7 mouse cellular contexts compared by ENCODE assay signal in the genomic region with DNA sequence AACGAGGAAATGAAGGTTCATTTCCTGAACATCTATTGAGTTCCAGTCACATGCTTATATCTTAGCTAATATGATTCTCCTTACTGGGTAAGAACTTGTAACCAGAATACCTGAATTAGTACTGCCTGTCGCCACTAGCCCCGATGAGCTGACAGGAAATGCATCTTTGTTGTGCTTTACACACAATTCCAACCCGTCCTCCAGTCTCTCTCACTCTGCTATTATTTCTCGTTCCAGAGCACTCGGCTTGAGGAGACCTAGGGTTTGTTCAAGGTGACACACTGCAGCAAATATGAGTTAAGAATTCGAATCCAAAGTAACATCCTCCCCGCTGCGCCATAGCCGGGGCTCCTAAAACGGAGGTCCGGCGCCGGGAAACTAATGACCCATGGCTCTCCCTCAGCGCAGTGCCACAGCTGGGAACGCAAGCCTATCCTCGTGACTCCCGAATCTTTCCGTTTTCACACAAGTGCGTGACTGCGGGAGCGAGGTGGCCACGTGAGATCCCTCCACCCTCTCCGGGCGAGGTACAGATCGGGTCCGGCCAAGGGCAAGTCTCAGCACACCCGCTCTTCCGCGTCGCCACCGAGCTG. TPM values are rescaled to one million over a fixed set of nuclear protein-coding genes. Genes with fewer than 3 reads are reported as not detected.
DNase-seq lines count a peak whose midpoint lies in the region; ATAC-seq and TF ChIP-seq lines count a peak whose summit lies in the region.

No protein-coding gene starts in this region.

- peak overlapping the region; percentile 96 for H3K4me3 ChIP-seq in testis, adult 2 months (ENCODE audit: control insufficient read depth, low read depth, low read length)
- peak overlapping the region; percentile 65 for H3K4me3 ChIP-seq in hindbrain, postnatal 0 days (ENCODE audit: low read length)
- peak overlapping the region; percentile 64 for H3K4me3 ChIP-seq in midbrain, embryonic 16.5 days (ENCODE audit: low read depth, low read length)

- no peak for DNase-seq in testis, postnatal 14 days (ENCODE audit: low spot score)
- peak; percentile 59 for DNase-seq in embryo, embryonic 11 days
- peak; percentile 70 for DNase-seq in hindbrain, postnatal 0 days (ENCODE audit: low spot score)
- DNase-seq in right cerebral cortex, postnatal 4 days, result no peak
- DNase-seq in adrenal gland, adult 2 months, result no peak

- H3K9ac ChIP-seq in hindbrain, postnatal 0 days (replicated peaks; ENCODE audit: low read length), result peak overlapping the region; percentile 81
- peak overlapping the region; percentile 74 for H3K9ac ChIP-seq in midbrain, embryonic 16.5 days (ENCODE audit: low read depth, low read length)

- peaks cover 4% of the 10 kb centered on the region for H3K4me1 ChIP-seq in testis, adult 2 months (ENCODE audit: control insufficient read depth, insufficient read depth, low read length)
- H3K4me1 ChIP-seq in hindbrain, postnatal 0 days (ENCODE audit: insufficient read depth, low read length), result peaks cover 7% of the 10 kb centered on the region
- H3K4me1 ChIP-seq in midbrain, embryonic 16.5 days (ENCODE audit: control insufficient read depth, insufficient read depth, low read length), result peaks cover 26% of the 10 kb centered on the region

- H3K4me2 ChIP-seq in hindbrain, postnatal 0 days (ENCODE audit: low read depth, low read length), result peak overlapping the region; percentile 90
- H3K4me2 ChIP-seq in midbrain, embryonic 16.5 days (ENCODE audit: low read length), result peak overlapping the region; percentile 67

- peak overlapping the region; percentile 61 for H3K27ac ChIP-seq in testis, adult 2 months (ENCODE audit: control insufficient read depth, insufficient read depth, low read depth, low read length)
- H3K27ac ChIP-seq in hindbrain, postnatal 0 days, result peak overlapping the region; percentile 95
- H3K27ac ChIP-seq in midbrain, embryonic 16.5 days (ENCODE audit: low read length), result peak overlapping the region; percentile 95

- H3K27me3 ChIP-seq in testis, adult 2 months (ENCODE audit: control insufficient read depth, insufficient read depth, low read length), result no peaks in the 10 kb centered on the region
- no peaks in the 10 kb centered on the region for H3K27me3 ChIP-seq in hindbrain, postnatal 0 days (ENCODE audit: insufficient read depth, low read length)
- no peaks in the 10 kb centered on the region for H3K27me3 ChIP-seq in midbrain, embryonic 16.5 days (ENCODE audit: control insufficient read depth, insufficient read depth, low read depth, low read length)

- no peak; the same call in 1 of the 2 replicates for TF ChIP-seq POLR2A in testis, adult 2 months (IDR thresholded peaks at IDR 0.05; ENCODE audit: control insufficient read depth, low read depth, low read length)

- no peak for TF ChIP-seq CTCF in testis, adult 2 months (IDR thresholded peaks at IDR 0.05; ENCODE audit: control insufficient read depth, insufficient read depth, insufficient replicate concordance, low read depth, low read length)
- TF ChIP-seq CTCF in hindbrain, postnatal 0 days (IDR thresholded peaks at IDR 0.05; ENCODE audit: low read depth), result no peak

- 1% methylated on average over 32 of the region's 32 CpGs for WGBS in hindbrain, postnatal 0 days
- WGBS in midbrain, embryonic 16.5 days, result 1% methylated on average over 32 of the region's 32 CpGs

- H3K36me3 ChIP-seq in testis, adult 2 months (ENCODE audit: control insufficient read depth, insufficient read depth, low read length), result no peaks in the 10 kb centered on the region
- peaks cover 4% of the 10 kb centered on the region; the same call in 1 of the 2 replicates for H3K36me3 ChIP-seq in hindbrain, postnatal 0 days (ENCODE audit: insufficient read depth, low read length)
- peaks cover 7% of the 10 kb centered on the region; the same call in 1 of the 2 replicates for H3K36me3 ChIP-seq in midbrain, embryonic 16.5 days (ENCODE audit: control insufficient read depth, insufficient read depth, low read length)

- H3K9me3 ChIP-seq in hindbrain, postnatal 0 days (ENCODE audit: low read length), result no peaks in the 10 kb centered on the region
- H3K9me3 ChIP-seq in midbrain, embryonic 16.5 days (replicated peaks; ENCODE audit: control insufficient read depth, low read length, poor library complexity, severe bottlenecking), result no peaks in the 10 kb centered on the region

- peak; percentile 83; the same call in 1 of the 2 replicates for ATAC-seq in hindbrain, postnatal 0 days
- ATAC-seq in midbrain, embryonic 16.5 days, result peak; percentile 79

RNA-seq across cellular contexts. Expression of gene Slc20a1, which starts 0.6 kb away (rescaled TPM):
- 10.8 and 14.9 TPM in 2 replicates for polyA plus RNA-seq in testis, adult 2 months (2012; rRNA removed)
- total RNA-seq in hindbrain, postnatal 0 days (2014; rRNA removed), result 63.0 and 63.5 TPM in 2 replicates
- polyA plus RNA-seq in hindbrain, postnatal 0 days (2015; fragmentation: Nextera tagmentation; extraction: Ambion mirVana), result 40.6 and 41.6 TPM in 2 replicates
- polyA plus RNA-seq in midbrain, embryonic 16.5 days (2015; fragmentation: Nextera tagmentation; extraction: Ambion mirVana), result 64.5 and 67.6 TPM in 2 replicates
- total RNA-seq in adrenal gland, adult 2 months (2021), result 10 to 100 TPM; 12.4 to 14.1 TPM
- 6.8 and 9.4 TPM in 2 replicates for polyA plus RNA-seq in adrenal gland, adult 2 months (2012; rRNA removed)

Comparison
In these comparisons a context has a peak if more than half of its experiments do, and no peak if none do; other contexts are left out.
1. DNase-seq: peak in embryo, embryonic 11 days (single experiment) and hindbrain, postnatal 0 days (single experiment); none in testis, postnatal 14 days (single experiment), right cerebral cortex, postnatal 4 days (single experiment) and adrenal gland, adult 2 months (single experiment).
2. Peak in every context shown above with its lines, with median percentiles within 50 percentile points of each other: H3K27ac ChIP-seq and H3K4me3 ChIP-seq.